Mouse (Mus musculus): ENCODE measurements around the gene Zic1.

Zic1 gene

GRCm38 (mm10) chr9:91368946-91369292, 3.3 kb upstream of the Zic1 start:
- in situ Hi-C loops (cut with MboI, MseI): no loop called here

GRCm38 (mm10) chr9:91368150-91368549, 2.5 kb upstream of the Zic1 start:
- in situ Hi-C loops (cut with MboI, MseI): no loop called here

- in situ Hi-C loops (cut with MboI, MseI): no loop called here
Measured at GRCm38 (mm10) chr9:91366999-91367811, 1.6 kb upstream of the Zic1 start.

DNA sequence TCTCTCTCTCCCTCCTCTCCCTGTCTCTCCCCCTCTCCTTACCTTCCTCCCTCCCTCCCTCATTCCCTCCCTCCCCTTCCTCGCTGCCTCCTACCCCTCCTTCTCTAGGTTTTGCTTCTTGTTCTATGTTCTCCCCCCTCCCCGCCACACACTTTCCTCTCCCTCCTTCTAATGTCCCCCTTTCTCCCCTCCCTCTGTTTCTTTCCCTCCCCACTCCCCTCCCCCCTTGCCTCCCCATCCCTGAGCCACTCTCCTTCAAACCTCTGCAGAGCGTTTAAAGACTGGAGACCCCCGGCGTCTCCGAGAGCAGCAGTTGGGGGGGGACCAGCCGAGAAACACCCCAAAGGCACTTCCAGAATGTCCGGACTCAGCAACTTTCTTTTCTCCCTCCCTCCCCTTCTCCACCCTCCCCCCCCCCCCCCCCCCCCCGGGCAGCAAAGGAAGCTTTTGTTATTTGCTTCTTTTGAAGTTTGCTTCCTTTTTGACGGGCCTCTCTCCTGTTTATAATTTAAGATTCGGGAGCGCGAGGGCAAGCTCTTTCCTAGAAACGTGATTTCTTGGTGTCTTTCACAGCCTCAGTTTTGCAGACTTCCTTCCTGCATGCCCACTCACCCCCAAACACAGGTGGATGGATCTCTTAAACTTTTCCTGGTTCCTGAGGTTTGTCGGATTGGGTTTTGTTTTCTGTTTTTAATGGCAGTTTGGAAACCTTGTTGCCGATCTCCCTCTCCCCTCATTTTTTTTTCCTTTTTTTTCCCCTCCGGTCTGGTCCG, 802 bp upstream of the Zic1 start:
- in situ Hi-C loops (cut with MboI, MseI): no loop called here

DNA sequence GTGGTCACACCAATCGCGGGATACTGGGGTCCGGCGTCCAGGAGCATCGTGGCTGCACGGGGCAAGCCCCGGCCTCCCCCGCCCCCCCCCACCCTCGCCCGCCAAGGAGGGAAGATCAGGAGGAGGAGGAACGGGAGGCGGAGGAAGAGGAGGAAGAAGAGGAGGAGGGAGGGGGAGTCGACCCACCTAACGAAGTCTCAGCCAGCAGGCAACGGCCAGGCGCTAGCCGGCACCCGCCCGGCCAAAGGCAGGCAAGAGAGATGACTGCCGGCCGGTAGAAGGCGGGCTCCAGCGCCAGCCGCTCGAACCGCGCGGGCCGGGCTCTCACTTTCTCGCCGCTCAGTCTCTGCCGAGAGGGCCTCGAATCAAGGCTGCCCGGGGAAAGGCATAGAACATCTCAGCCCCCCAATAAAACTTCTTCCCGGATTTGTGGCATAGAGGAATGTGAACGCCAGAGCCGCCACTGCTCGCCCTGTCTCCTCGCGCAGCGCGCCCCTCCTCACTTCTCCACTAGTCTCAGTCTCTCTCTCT, 574 bp downstream of the Zic1 start:
- in situ Hi-C loops (cut with MboI, MseI): no loop called here

GRCm38 (mm10) chr9:91364127-91364970, 1.3 kb downstream of the Zic1 start:
- in situ Hi-C loops (cut with MboI, MseI): no loop called here

DNA sequence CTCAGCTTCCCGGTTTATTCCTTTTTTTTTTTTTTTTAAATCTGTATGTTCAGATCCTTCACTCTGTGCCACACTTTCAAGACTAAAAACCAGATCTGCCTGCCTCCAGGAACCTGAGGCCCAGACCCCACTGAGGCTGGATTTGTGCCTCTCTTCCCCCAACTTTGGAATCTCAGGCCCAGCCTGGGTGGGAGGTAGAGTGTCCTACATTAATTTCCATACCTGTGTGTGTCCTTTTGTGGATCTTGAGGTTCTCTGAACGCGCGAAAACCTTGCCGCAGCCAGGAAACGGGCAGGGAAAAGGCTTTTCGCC, 1.8 kb downstream of the Zic1 start:
- in situ Hi-C loops (cut with MboI, MseI): no loop called here

- in situ Hi-C loops (cut with MboI, MseI): no loop called here
Measured at GRCm38 (mm10) chr9:91363011-91363730, 2.4 kb downstream of the Zic1 start.

DNA sequence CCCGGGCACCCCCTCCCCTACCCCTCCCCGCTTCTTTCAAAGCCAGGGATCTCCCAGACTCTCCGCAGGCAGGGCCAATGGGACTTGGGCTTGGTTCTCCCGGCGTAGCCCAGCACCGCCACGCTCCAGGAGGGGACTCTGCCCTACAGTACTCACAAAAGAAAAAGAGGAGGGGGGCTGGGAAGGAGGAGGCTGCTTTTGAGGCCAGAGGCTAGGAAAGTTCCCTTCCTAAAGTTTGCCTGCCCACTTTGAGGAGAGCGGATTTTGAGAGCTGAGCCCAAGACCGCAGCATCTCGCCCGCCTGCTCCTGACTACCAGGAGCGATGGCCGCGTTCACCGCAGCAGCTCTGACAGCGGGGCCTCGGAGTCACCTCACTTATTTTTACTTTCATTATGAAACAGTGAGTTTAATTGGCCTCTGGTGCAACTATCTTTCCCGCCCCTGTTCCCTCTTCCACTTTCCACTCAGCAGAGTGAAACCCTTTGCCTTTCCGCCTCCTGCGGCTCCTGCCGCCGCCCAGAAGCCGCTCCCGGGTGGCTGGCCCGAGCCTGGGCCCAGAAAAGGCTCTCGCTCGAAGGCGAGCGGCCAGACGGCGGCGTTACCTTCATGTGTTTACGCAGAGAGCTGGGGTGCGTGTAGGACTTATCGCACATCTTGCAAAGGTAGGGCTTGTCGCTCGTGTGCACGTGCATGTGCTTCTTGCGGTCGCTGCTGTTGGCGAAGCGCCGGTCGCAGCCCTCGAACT, 3.6 kb downstream of the Zic1 start, which contains the start of gene Zic4:
TSS of gene Zic4 (plus strand) at position 558 of the 746 bp plus-strand sequence.
- in situ Hi-C loops (cut with MboI, MseI): no loop called here

DNA sequence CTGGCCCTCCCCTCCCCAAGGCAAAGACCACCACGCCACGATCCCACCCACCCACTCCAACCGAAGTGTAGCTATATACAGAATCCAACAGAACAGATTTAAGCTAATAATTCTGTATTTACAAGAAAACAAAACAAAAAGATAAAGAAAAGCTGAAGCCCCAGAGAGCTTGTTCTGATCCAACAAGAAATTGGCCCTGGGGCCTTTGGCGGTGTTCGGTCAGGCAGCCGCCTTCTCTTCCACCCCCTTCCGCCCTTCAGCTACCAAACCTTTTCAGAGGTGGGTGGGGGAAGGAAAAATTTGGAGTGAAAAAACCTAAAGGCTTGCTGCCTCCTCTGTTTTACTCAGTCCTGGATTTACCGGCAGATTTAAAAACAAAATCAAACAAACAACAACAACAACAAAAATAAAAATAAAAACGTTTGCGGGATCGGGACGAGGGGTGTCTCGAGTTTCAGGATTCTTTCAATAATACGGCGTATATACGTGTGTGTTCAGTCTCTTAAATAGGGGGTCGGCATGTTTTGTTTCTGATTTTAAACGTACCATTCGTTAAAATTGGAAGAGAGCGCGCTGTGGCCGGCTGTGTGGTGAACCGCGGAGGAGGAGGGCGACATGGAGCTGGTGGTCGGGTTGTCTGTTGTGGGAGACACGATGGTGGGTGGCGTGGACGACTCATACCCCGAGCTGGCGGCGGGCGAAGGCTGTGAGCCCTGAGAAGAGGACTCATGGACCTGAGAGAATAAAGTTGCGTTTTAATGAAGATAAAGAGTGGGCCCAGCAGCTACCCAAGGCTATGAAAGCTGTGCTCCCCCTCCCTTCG, 4.4 kb downstream of the Zic1 start:
- in situ Hi-C loops (cut with MboI, MseI): no loop called here

GRCm38 (mm10) chr9:91360151-91361032, 5.2 kb downstream of the Zic1 start:
- in situ Hi-C loops (cut with MboI, MseI): no loop called here

DNA sequence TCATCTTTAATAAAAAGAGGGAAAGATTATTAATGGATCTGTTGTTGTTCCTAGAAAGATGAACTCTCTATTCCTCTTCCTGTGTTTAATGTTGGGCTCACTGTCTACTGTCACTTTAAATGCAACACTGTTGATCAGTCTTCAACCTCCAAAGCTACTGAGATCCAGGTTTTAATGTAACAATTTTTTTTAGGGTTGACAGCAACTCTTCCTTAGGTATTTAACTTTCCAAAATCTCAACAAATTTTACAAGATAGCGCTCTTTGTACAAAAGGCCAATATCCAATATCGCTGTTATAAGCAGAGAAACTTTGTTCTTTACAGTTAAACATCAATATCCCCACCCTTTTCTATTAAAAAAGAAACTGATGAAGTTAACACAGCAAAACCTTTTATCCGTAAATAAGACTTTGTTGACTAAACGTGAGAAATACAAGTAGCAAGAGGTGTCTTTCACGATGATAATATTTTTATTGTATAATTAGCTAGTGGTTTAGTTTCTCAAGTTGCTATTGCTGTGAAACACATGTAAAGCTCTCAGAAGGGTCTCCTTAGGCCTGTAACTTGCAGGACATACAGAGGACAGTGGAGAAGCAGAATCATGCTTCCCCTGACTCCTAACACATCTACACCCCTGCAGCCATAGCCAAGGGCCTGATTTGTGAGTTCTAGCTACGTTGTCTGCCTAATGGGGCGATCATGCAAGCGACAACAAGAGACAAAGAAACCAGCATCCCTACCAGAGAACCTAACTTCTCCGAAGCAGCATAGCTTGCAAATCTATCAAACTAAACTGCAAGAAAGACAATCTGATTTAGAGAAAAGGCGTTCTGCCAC, 6.5 kb downstream of the Zic1 start:
- in situ Hi-C loops (cut with MboI, MseI): no loop called here

DNA sequence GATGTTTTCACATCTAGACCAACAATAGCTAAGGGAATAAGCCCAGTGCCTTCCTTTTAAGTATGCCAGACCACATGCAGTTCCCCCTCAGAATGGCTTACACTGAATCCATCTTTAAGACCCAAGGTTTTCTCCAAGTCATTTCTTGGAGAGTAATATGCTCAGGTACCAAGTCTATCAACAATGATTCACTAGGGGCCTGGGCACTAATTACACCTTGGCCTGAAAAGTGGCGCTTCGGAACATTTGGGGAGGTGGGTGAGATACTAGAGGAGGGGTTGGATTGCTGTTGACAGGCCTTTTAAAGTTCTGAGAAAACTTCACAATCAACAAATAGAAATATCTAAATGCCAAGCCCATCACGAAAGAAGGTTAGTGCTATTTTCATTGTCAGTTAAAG, 8.3 kb downstream of the Zic1 start:
- in situ Hi-C loops (cut with MboI, MseI): no loop called here

DNA sequence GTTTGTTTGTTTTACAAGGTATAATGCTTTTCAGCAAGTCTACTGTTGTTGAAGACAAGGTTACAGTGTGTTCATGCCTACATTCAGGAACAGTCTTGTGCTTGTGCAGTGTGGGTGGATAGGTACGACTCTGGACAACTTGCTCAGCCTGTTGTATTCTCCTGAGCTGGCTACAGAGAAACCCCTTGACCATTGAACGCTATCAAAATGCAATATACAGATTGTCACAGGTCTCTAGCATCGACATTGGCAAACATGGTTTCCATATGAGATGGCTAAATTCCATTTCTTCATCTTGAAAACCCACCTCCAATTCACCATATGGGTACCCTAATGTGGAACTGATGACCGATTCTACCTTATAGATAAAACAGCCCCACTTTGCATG, 9.3 kb downstream of the Zic1 start:
- in situ Hi-C loops (cut with MboI, MseI): no loop called here

DNA sequence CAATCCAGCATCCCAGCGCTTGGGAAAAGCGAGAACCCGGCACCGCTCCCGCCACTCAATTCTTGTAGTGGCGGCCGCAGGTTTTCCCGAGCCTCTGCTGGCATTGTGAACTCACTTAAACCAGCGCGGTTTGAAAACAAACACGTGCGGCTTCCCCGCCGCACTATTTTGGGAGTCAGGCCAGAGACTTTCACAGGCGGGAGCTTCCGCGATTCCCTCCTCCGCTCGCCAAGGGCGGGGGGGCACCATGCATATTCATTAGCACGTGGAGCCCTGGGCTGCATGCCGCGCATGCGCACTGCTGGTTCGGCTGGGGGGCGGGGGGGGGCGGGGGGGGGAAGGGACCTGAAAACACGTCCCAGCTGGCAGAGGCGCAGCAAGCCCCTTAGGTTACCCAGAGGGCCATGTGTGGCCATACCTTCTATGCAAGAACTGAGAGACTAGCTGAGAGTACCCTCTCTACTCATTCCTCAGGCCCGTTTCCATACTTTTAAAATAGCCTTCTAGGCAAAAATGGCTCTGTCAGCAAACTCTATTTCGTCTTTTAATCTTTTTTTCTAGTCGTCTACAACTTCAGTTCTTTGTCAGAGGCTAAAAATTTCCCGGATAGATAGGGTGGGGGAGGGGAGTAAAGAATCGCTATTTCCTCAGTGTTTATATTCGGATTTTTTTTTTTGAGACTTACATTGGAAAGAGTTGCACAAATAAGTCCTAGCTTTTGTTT, 9.8 kb downstream of the Zic1 start:
- in situ Hi-C loops (cut with MboI, MseI): no loop called here

DNA sequence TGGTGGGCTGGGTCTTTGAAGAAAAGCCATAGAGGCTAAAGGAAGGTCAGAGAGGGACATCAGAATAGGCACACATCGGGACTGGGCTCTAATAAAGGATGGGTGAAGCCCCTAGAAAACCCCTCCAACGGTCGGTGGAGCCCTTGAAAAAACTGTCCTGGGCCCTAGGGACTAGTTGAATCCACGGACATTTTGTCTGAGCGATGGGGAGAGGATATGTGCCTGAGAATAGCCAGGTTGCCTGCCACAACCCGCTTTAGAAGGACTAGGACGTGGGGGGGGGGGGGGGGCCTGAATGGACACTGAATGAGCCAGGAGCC, 10.4 kb downstream of the Zic1 start:
- in situ Hi-C loops (cut with MboI, MseI): no loop called here
